ENCODE assay signal across 13 mouse cellular contexts in the genomic region with DNA sequence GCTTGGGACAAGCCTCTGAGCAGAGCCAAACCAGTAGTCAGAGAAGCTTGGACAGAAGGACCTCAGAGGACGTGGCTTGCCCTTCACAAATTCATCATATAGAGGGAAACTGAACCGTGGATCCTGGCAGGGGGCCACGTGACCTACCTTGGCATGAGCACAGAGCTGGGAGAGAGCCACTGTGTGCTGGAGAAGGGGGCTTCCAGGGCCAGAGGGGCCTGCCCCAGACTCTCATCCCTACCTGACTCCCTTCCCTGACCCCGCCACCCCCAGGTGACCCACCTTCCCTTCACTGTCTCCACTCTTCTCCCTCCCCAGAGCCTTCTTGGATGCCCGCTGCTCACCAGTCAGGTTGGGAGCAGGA. TPM values are rescaled to one million over a fixed set of nuclear protein-coding genes. Genes with fewer than 3 reads are reported as not detected.
DNase-seq lines count a peak whose midpoint lies in the region; ATAC-seq and TF ChIP-seq lines count a peak whose summit lies in the region.
"Had no signal": no experiment of that assay in that cellular context is flagged by ENCODE, and none has a peak within 500 bp of the region (broad histone marks: within the 10 kb centered on the region; RNA-seq: fewer than 3 reads in every experiment).

No protein-coding gene starts in this region.

- WGBS in hindbrain, postnatal 0 days = 56% methylated on average over 5 of the region's 5 CpGs
- WGBS in midbrain, embryonic 14.5 days = 75% methylated on average over 5 of the region's 5 CpGs
- 70% methylated on average over 5 of the region's 5 CpGs for WGBS in embryonic facial prominence, embryonic 10.5 days

- peak; percentile 24 for DNase-seq in left cerebral cortex, postnatal 4 days
- DNase-seq in left cerebral cortex, postnatal 14 days (ENCODE audit: low spot score in 2 of 2) = no peak
- no peak for DNase-seq in MEL (ENCODE audit: low read depth, low spot score)
- DNase-seq in hindbrain, postnatal 0 days (ENCODE audit: low spot score) = no peak
- no peak for DNase-seq in midbrain, embryonic 14.5 days
- DNase-seq in spleen, postnatal 14 days (ENCODE audit: low spot score in 2 of 2) = no peak
- DNase-seq in embryonic facial prominence, embryonic 10.5 days (ENCODE audit: low spot score) = no peak

- no peaks in the 10 kb centered on the region for H3K79me2 ChIP-seq in MEL (ENCODE audit: control insufficient read depth, insufficient read depth, low read length, poor library complexity)

- no peak overlapping the region for H3K27ac ChIP-seq in MEL (ENCODE audit: control insufficient read depth, low read depth, low read length)
- H3K27ac ChIP-seq in hindbrain, postnatal 0 days = no peak overlapping the region
- no peak overlapping the region for H3K27ac ChIP-seq in midbrain, embryonic 14.5 days (replicated peaks; ENCODE audit: low read depth, low read length)
- no peak overlapping the region for H3K27ac ChIP-seq in embryonic facial prominence, embryonic 10.5 days (replicated peaks)
- H3K27ac ChIP-seq: heart, embryonic 13.5 days; kidney, postnatal 0 days; lung, embryonic 15.5 days had no signal

- H3K4me3 ChIP-seq in MEL (ENCODE audit: control insufficient read depth in 1 of 2, insufficient read depth in 1 of 2, low read depth in 2 of 2, low read length in 2 of 2) = no peak overlapping the region
- H3K4me3 ChIP-seq in hindbrain, postnatal 0 days (ENCODE audit: low read length) = no peak overlapping the region
- no peak overlapping the region for H3K4me3 ChIP-seq in midbrain, embryonic 14.5 days (replicated peaks; ENCODE audit: low read depth, low read length)
- no peak overlapping the region for H3K4me3 ChIP-seq in embryonic facial prominence, embryonic 10.5 days
- H3K4me3 ChIP-seq: heart, embryonic 13.5 days; lung, embryonic 15.5 days had no signal

- no peak for TF ChIP-seq POLR2A in MEL (IDR thresholded peaks at IDR 0.05; ENCODE audit: control insufficient read depth in 1 of 2, insufficient read depth in 1 of 2, low read depth in 1 of 2, low read length in 2 of 2, poor library complexity in 1 of 2)

- no peak overlapping the region for H3K9ac ChIP-seq in MEL (ENCODE audit: control insufficient read depth, low read depth, low read length, poor library complexity, severe bottlenecking)
- no peak overlapping the region for H3K9ac ChIP-seq in hindbrain, postnatal 0 days (replicated peaks; ENCODE audit: low read length)
- no peak overlapping the region for H3K9ac ChIP-seq in midbrain, embryonic 14.5 days (replicated peaks; ENCODE audit: low read length)
- H3K9ac ChIP-seq: heart, embryonic 13.5 days; lung, embryonic 15.5 days had no signal

- H3K4me1 ChIP-seq in MEL (ENCODE audit: control insufficient read depth in 1 of 2, insufficient read depth in 2 of 2, low read length in 2 of 2) = peaks cover 0 to 6% of the 10 kb centered on the region in 2 experiments; a peak in 1 of 4 replicates
- 0 out of 2 replicates have a peak, but pooled peaks cover 14% of the 10 kb centered on the region for H3K4me1 ChIP-seq in hindbrain, postnatal 0 days (ENCODE audit: insufficient read depth, low read length)
- peaks cover 11% of the 10 kb centered on the region; the same call in 1 of the 2 replicates for H3K4me1 ChIP-seq in midbrain, embryonic 14.5 days (ENCODE audit: control insufficient read depth, insufficient read depth, low read length)
- H3K4me1 ChIP-seq in embryonic facial prominence, embryonic 10.5 days = peaks cover 30% of the 10 kb centered on the region
- H3K4me1 ChIP-seq: lung, embryonic 15.5 days had no signal

- H3K36me3 ChIP-seq in MEL (ENCODE audit: control insufficient read depth in 1 of 2, insufficient read depth in 2 of 2, low read length in 2 of 2) = no peaks in the 10 kb centered on the region
- H3K36me3 ChIP-seq in hindbrain, postnatal 0 days (ENCODE audit: insufficient read depth, low read length) = no peaks in the 10 kb centered on the region
- H3K36me3 ChIP-seq in midbrain, embryonic 14.5 days (ENCODE audit: control insufficient read depth, insufficient read depth, low read length) = no peaks in the 10 kb centered on the region
- no peaks in the 10 kb centered on the region for H3K36me3 ChIP-seq in embryonic facial prominence, embryonic 10.5 days (replicated peaks)
- H3K36me3 ChIP-seq: heart, embryonic 13.5 days; lung, embryonic 15.5 days had no signal

- TF ChIP-seq CTCF in MEL (IDR thresholded peaks at IDR 0.05 in 2 of 3, conservative IDR thresholded peaks at IDR 0.05 in 1 of 3; ENCODE audit: control insufficient read depth in 1 of 3, insufficient read depth in 1 of 3, low read depth in 2 of 3, low read length in 3 of 3, poor library complexity in 1 of 3, severe bottlenecking in 1 of 3) = no peak; a peak in 1 of 6 replicates
- no peak for TF ChIP-seq CTCF in hindbrain, postnatal 0 days (IDR thresholded peaks at IDR 0.05; ENCODE audit: low read depth)

- TF ChIP-seq EP300 in MEL (IDR thresholded peaks at IDR 0.05; ENCODE audit: low read depth in 1 of 2, low read length in 2 of 2) = no peak

- H3K4me2 ChIP-seq in hindbrain, postnatal 0 days (ENCODE audit: low read depth, low read length) = no peak overlapping the region
- H3K4me2 ChIP-seq in midbrain, embryonic 14.5 days (ENCODE audit: low read length) = no peak overlapping the region
- H3K4me2 ChIP-seq: lung, embryonic 15.5 days had no signal

- no peaks in the 10 kb centered on the region; a peak in 1 of 4 replicates for H3K27me3 ChIP-seq in MEL (ENCODE audit: control insufficient read depth in 1 of 2, insufficient read depth in 2 of 2, low read length in 2 of 2)
- H3K27me3 ChIP-seq in hindbrain, postnatal 0 days (ENCODE audit: insufficient read depth, low read length) = no peaks in the 10 kb centered on the region
- H3K27me3 ChIP-seq in midbrain, embryonic 14.5 days (ENCODE audit: control insufficient read depth, insufficient read depth, low read length) = no peaks in the 10 kb centered on the region
- peaks cover 58% of the 10 kb centered on the region for H3K27me3 ChIP-seq in embryonic facial prominence, embryonic 10.5 days (replicated peaks; ENCODE audit: low read depth, poor library complexity, severe bottlenecking)
- H3K27me3 ChIP-seq: lung, embryonic 15.5 days had no signal

- intact Hi-C loops in left cerebral cortex, postnatal 4 days (cut with DNase I) = loop anchor here (5.0 to 10.0 kb wide), 2 partner anchors 231 to 268 kb away; no protein-coding TSS in a partner anchor
- intact Hi-C loops in left cerebral cortex, postnatal 14 days (cut with DNase I) = loop anchor here (5.0 kb wide), 3 partner anchors 166 to 286 kb away; partner anchors contain the start of gene Ndc1

- TF ChIP-seq RAD21 in MEL (IDR thresholded peaks at IDR 0.05; ENCODE audit: low read depth, low read length) = no peak

- no peaks in the 10 kb centered on the region for H3K9me3 ChIP-seq in MEL (replicated peaks; ENCODE audit: insufficient read depth, low read length)
- H3K9me3 ChIP-seq in hindbrain, postnatal 0 days (ENCODE audit: low read length) = no peaks in the 10 kb centered on the region
- H3K9me3 ChIP-seq in midbrain, embryonic 14.5 days (ENCODE audit: control insufficient read depth, low read length) = no peaks in the 10 kb centered on the region
- H3K9me3 ChIP-seq in embryonic facial prominence, embryonic 10.5 days = no peaks in the 10 kb centered on the region
- H3K9me3 ChIP-seq: heart, embryonic 13.5 days; lung, embryonic 15.5 days; megakaryocyte, embryonic 14.5 days had no signal

- peak; percentile 39; the same call in 1 of the 2 replicates for ATAC-seq in hindbrain, postnatal 0 days
- ATAC-seq in midbrain, embryonic 14.5 days (ENCODE audit: low FRiP score, low TSS enrichment) = 0 out of 2 replicates have a peak, but pooled peaks have one; percentile 29
- ATAC-seq: activated CD4-positive, CD25-positive, alpha-beta regulatory T cell, adult 4 months had no signal

TF ChIP-seq in MEL, 35 proteins besides CTCF, POLR2A, EP300 and RAD21:
- TF ChIP-seq POLR2AphosphoS5 (IDR thresholded peaks at IDR 0.05; ENCODE audit: borderline replicate concordance, low read depth, low read length) = no peak
- TF ChIP-seq MEF2A (IDR thresholded peaks at IDR 0.05; ENCODE audit: extremely low read depth, insufficient replicate concordance, low read depth, low read length, poor library complexity, severe bottlenecking) = no peak
- TF ChIP-seq USF1 (IDR thresholded peaks at IDR 0.05; ENCODE audit: low read depth, low read length) = peak; percentile 65; the same call in 1 of the 2 replicates
- no peak for TF ChIP-seq NRF1 (IDR thresholded peaks at IDR 0.05; ENCODE audit: insufficient read depth, low read depth, low read length, poor library complexity, severe bottlenecking)
TF ChIP-seq in MEL: peak in this region for 1.

RNA-seq across cellular contexts. Expression of gene Dmrtb1, which starts 30.8 kb away (rescaled TPM):
- 1 to 10 TPM; 3.4 to 3.6 TPM for total RNA-seq in left cerebral cortex, postnatal 4 days (2021)
- 1 to 10 TPM; 3.4 to 4.0 TPM for total RNA-seq in left cerebral cortex, postnatal 14 days (2021)
- total RNA-seq in MEL (2012; rRNA removed) = not detected in 2 replicates
- not detected for polyA plus RNA-seq in MEL (2012; ENCODE audit: insufficient read depth in 1 of 2, insufficient read length in 2 of 2, low read depth in 1 of 2, low replicate concordance in 2 of 2, missing spikeins in 1 of 2)
- total RNA-seq in hindbrain, postnatal 0 days (2014; rRNA removed) = 4.5 and 8.1 TPM in 2 replicates
- polyA plus RNA-seq in hindbrain, postnatal 0 days (2015; fragmentation: Nextera tagmentation; extraction: Ambion mirVana) = 9.6 and 12.2 TPM in 2 replicates
- polyA plus RNA-seq in midbrain, embryonic 14.5 days (2014; fragmentation: Nextera tagmentation; extraction: Ambion mirVana) = 35.7 and 55.3 TPM in 2 replicates
- 2.3 and 3.1 TPM in 2 replicates for polyA plus RNA-seq in embryonic facial prominence, embryonic 10.5 days (2016; fragmentation: Nextera tagmentation; extraction: Ambion mirVana)
- total RNA-seq: gastrocnemius, postnatal 36 days had no signal
- polyA plus RNA-seq: activated CD4-positive, CD25-positive, alpha-beta regulatory T cell, adult 4 months; kidney, postnatal 0 days; lung, embryonic 15.5 days had no signal
